Mouse (Mus musculus): Measurements from ENCODE around the gene Olfr1440. TPM values are rescaled to one million over a fixed set of nuclear protein-coding genes. Genes with fewer than 3 reads are reported as not detected.

Olfr1440 gene
- total RNA-seq, 2 experiments from 2014 or later, result not detected

Other genes with a start within 250 kb of the Olfr1440 start
- gene Olfr1555-ps1, start 217.2 kb upstream of the Olfr1440 start, total RNA-seq (2021), result not detected
- gene Olfr1431, start 186.6 kb upstream of the Olfr1440 start, total RNA-seq (2021), result not detected
- not detected for gene Olfr1432, start 154.7 kb upstream of the Olfr1440 start, total RNA-seq (2021)
- gene Olfr262, start 145.6 kb upstream of the Olfr1440 start, total RNA-seq (2021), result not detected
- gene Olfr235, start 126.2 kb upstream of the Olfr1440 start, total RNA-seq (2021), result not detected
- not detected for gene Olfr1434, start 107.4 kb upstream of the Olfr1440 start, total RNA-seq (2021)
- gene Olfr1436, start 88.1 kb upstream of the Olfr1440 start, total RNA-seq (2021), result not detected
- gene Olfr1437, start 62.2 kb upstream of the Olfr1440 start, total RNA-seq (2021), result not detected
- gene Olfr1438-ps1, start 51.4 kb upstream of the Olfr1440 start, total RNA-seq (2021), result not detected
- not detected for gene Olfr1441, start 30.2 kb downstream of the Olfr1440 start, total RNA-seq (2021)
- not detected for gene Pfpl, start 40.6 kb downstream of the Olfr1440 start, total RNA-seq (2021)
- gene Mpeg1, start 73.5 kb downstream of the Olfr1440 start, total RNA-seq (2021), result 1 to 10 TPM; 7.4 to 8.3 TPM
- gene Dtx4, start 114.2 kb downstream of the Olfr1440 start, total RNA-seq (2021), result 1 to 10 TPM; 6.8 to 8.1 TPM
- gene Fam111a, start 158.5 kb downstream of the Olfr1440 start, total RNA-seq (2021), result 1 to 10 TPM; 5.6 to 6.1 TPM
- gene Gm4952, start 212.7 kb downstream of the Olfr1440 start, total RNA-seq (2021), result not detected
- not detected for gene Glyat, start 246.0 kb downstream of the Olfr1440 start, total RNA-seq (2021)

Data from heart, postnatal 25 days (tissue).